Mouse (Mus musculus) ZHBTc4 (cell line): ENCODE measurements around the gene Apba2.

Experiments used
- DNase-seq: peaks from one replicate; pipeline ENCODE4 v3.0.0-alpha.2; 2011; ENCODE audit warnings: low read depth, low spot score

Gene Apba2

GRCm38 (mm10) chr7:64531297-64531696 lies 29.8 kb downstream of the Apba2 start:
- no peak for DNase-seq

- no peak for DNase-seq
These were observed 31.9 kb downstream of the Apba2 start for GRCm38 (mm10) chr7:64533374-64533773.

- no peak for DNase-seq
These were observed 33.8 kb downstream of the Apba2 start for GRCm38 (mm10) chr7:64535269-64535668.

GRCm38 (mm10) chr7:64539450-64540148 lies 38.1 kb downstream of the Apba2 start:
- peak; percentile 20 for DNase-seq

GRCm38 (mm10) chr7:64546801-64547200 lies 45.3 kb downstream of the Apba2 start:
- DNase-seq: no peak

GRCm38 (mm10) chr7:64550856-64551255 lies 49.4 kb downstream of the Apba2 start:
- no peak for DNase-seq

- DNase-seq: peak; percentile 55
These were observed 51.2 kb downstream of the Apba2 start for GRCm38 (mm10) chr7:64552523-64553190.

GRCm38 (mm10) chr7:64561711-64562498 lies 60.4 kb downstream of the Apba2 start:
- DNase-seq: no peak

GRCm38 (mm10) chr7:64564891-64565571 lies 63.5 kb downstream of the Apba2 start:
- DNase-seq: no peak

GRCm38 (mm10) chr7:64566371-64567243 lies 65.1 kb downstream of the Apba2 start:
- DNase-seq: no peak

- DNase-seq: no peak
These were observed 67.2 kb downstream of the Apba2 start for GRCm38 (mm10) chr7:64568722-64569121.

GRCm38 (mm10) chr7:64569676-64570075 lies 68.2 kb downstream of the Apba2 start:
- no peak for DNase-seq

GRCm38 (mm10) chr7:64570914-64571313 lies 69.4 kb downstream of the Apba2 start:
- DNase-seq: no peak

GRCm38 (mm10) chr7:64574144-64574543 lies 72.6 kb downstream of the Apba2 start:
- no peak for DNase-seq

GRCm38 (mm10) chr7:64576519-64576951 lies 75.0 kb downstream of the Apba2 start:
- DNase-seq: no peak

GRCm38 (mm10) chr7:64578176-64578575 lies 76.7 kb downstream of the Apba2 start:
- no peak for DNase-seq

- no peak for DNase-seq
These were observed 78.4 kb downstream of the Apba2 start for GRCm38 (mm10) chr7:64579887-64580286.

GRCm38 (mm10) chr7:64580293-64580692 lies 78.8 kb downstream of the Apba2 start:
- DNase-seq: no peak

- no peak for DNase-seq
These were observed 80.9 kb downstream of the Apba2 start for GRCm38 (mm10) chr7:64582358-64582757.

GRCm38 (mm10) chr7:64583670-64584121 lies 82.2 kb downstream of the Apba2 start:
- no peak for DNase-seq

GRCm38 (mm10) chr7:64586133-64586532 lies 84.6 kb downstream of the Apba2 start:
- no peak for DNase-seq
